Mouse (Mus musculus) layer of hippocampus, postnatal 10 days (tissue): ENCODE measurements at regions not wholly inside any gene's neighbourhood (a gene's known extent, or its start where the extent isn't known, plus 50 kb on each side); places are given as distances from the start of the nearest gene placed in this dataset.
"Not testable (repeated sequence)": the region's sequence is repeated elsewhere in the genome, so short reads cannot be mapped to it uniquely, and the experiment has no call there.

Experiments
- DNase-seq, 2 experiments: peaks; one replicate each; pipeline ENCODE4 v3.0.0; 2021; ENCODE audit warnings: low spot score in 2 of 2

- DNase-seq, result no peak
Observed at GRCm38 (mm10) chr4:18620361-18620760, 984.9 kb upstream of the Gm12353 start.

GRCm38 (mm10) chr4:18639035-18639434 lies 966.2 kb upstream of the Gm12353 start:
- no peak for DNase-seq

- DNase-seq, result peak; percentile 28 to 40
Observed at GRCm38 (mm10) chr4:18649153-18649552, 956.1 kb upstream of the Gm12353 start.

GRCm38 (mm10) chr4:18685891-18686544 lies 919.2 kb upstream of the Gm12353 start:
- no peak for DNase-seq

GRCm38 (mm10) chr4:18694076-18694475 lies 911.2 kb upstream of the Gm12353 start:
- no peak for DNase-seq

- DNase-seq, result no peak
Observed at GRCm38 (mm10) chr4:18696246-18696645, 909.0 kb upstream of the Gm12353 start.

GRCm38 (mm10) chr4:18744241-18744640 lies 861.0 kb upstream of the Gm12353 start:
- no peak for DNase-seq

GRCm38 (mm10) chr4:18788398-18788797 lies 816.9 kb upstream of the Gm12353 start:
- no peak for DNase-seq

- DNase-seq, result no peak
Observed at GRCm38 (mm10) chr4:18795740-18796394, 809.4 kb upstream of the Gm12353 start.

- no peak for DNase-seq
Observed at GRCm38 (mm10) chr4:18796395-18796740, 808.9 kb upstream of the Gm12353 start.

- DNase-seq, result not testable (repeated sequence)
Observed at GRCm38 (mm10) chr4:18803109-18803508, 802.1 kb upstream of the Gm12353 start.
